Mouse (Mus musculus): ENCODE data around the gene Sardh.

DNA sequence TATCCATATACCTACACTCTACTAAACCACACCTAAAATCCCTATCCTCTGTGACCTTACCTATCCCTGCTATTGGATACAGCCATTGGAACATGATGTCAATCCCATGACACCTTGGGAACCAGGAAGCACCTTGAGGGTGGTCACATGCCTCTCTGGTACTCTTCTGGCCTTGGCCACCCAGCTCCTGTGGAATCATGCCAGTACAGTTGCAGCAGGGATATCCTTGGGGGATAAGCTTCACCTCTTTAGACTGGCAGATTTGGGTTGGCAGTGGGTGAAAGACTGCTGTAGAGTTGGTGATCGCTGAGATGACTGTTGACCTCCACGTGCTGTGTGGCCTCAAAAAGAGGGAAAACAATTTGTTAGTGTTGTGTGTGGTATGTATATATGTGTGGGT is 86.6 kb downstream of the Sardh start:
- TF ChIP-seq POLR2A (IDR thresholded peaks at IDR 0.05; ENCODE audit: borderline replicate concordance, control insufficient read depth, low read depth, low read length): no peak
- TF ChIP-seq CTCF (IDR thresholded peaks at IDR 0.05; ENCODE audit: control insufficient read depth, insufficient read depth, low read length): no peak

Data from bone marrow, adult 2 months (tissue).